Mouse (Mus musculus): ENCODE results near the gene Mettl24. TPM values are rescaled to one million over a fixed set of nuclear protein-coding genes. Genes with fewer than 3 reads are reported as not detected.
A peak's percentile ranks its signal among the peaks of the same experiment; 100 is the strongest.

Gene Mettl24
- polyA plus RNA-seq, 1 experiment = 0.98 TPM

GRCm38 (mm10) chr10:40733291-40733690 is 50.2 kb downstream of the Mettl24 start:
- TF ChIP-seq POLR2A (IDR thresholded peaks at IDR 0.05; ENCODE audit: control insufficient read depth, low read depth, low read length) = no peak
- TF ChIP-seq CTCF (IDR thresholded peaks at IDR 0.05; ENCODE audit: control insufficient read depth, insufficient read depth, insufficient replicate concordance, low read depth, low read length) = no peak
- Histone ChIP-seq H3K27me3 (ENCODE audit: control insufficient read depth, insufficient read depth, low read length) (no peaks in the 10 kb centered on the region), H3K4me1 (ENCODE audit: control insufficient read depth, insufficient read depth, low read length) (no peaks in the 10 kb centered on the region), H3K27ac (ENCODE audit: control insufficient read depth, insufficient read depth, low read depth, low read length) (no peak overlapping the region), H3K4me3 (ENCODE audit: control insufficient read depth, low read depth, low read length) (no peak overlapping the region), H3K36me3 (ENCODE audit: control insufficient read depth, insufficient read depth, low read length) (no peaks in the 10 kb centered on the region)

DNA sequence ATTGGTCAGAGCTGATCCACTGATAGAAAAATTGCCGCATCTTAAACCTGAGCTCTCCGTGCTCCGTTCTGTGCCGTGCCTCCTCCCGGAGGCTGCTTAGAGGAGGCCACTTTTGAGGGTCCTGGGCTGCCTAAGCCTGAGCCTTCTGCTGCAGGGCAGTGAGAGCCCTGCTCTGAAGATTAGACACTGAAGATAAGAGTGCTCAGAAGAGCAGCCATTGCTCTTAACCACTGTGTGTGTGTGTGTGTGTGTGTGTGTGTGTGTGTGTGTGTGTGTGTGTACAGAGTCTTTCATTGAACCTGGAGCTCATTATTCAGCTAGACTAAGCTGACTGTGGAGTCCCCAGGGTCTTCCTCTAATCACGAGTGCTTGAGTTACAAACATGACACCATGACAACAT is 53.1 kb downstream of the Mettl24 start:
- H3K27me3 ChIP-seq (ENCODE audit: control insufficient read depth, insufficient read depth, low read length) = no peaks in the 10 kb centered on the region
- H3K27ac ChIP-seq (ENCODE audit: control insufficient read depth, insufficient read depth, low read depth, low read length) = no peak overlapping the region
- H3K36me3 ChIP-seq (ENCODE audit: control insufficient read depth, insufficient read depth, low read length) = no peaks in the 10 kb centered on the region
- H3K4me3 ChIP-seq (ENCODE audit: control insufficient read depth, low read depth, low read length) = no peak overlapping the region
- H3K4me1 ChIP-seq (ENCODE audit: control insufficient read depth, insufficient read depth, low read length) = no peaks in the 10 kb centered on the region
- TF ChIP-seq CTCF (IDR thresholded peaks at IDR 0.05; ENCODE audit: control insufficient read depth, insufficient read depth, insufficient replicate concordance, low read depth, low read length) (no peak), POLR2A (IDR thresholded peaks at IDR 0.05; ENCODE audit: control insufficient read depth, low read depth, low read length) (no peak)

GRCm38 (mm10) chr10:40737274-40738112 is 54.4 kb downstream of the Mettl24 start:
- no peaks in the 10 kb centered on the region for H3K36me3 ChIP-seq (ENCODE audit: control insufficient read depth, insufficient read depth, low read length)
- no peaks in the 10 kb centered on the region for H3K27me3 ChIP-seq (ENCODE audit: control insufficient read depth, insufficient read depth, low read length)
- no peaks in the 10 kb centered on the region for H3K4me1 ChIP-seq (ENCODE audit: control insufficient read depth, insufficient read depth, low read length)
- H3K4me3 ChIP-seq (ENCODE audit: control insufficient read depth, low read depth, low read length) = no peak overlapping the region
- H3K27ac ChIP-seq (ENCODE audit: control insufficient read depth, insufficient read depth, low read depth, low read length) = no peak overlapping the region
- TF ChIP-seq CTCF (IDR thresholded peaks at IDR 0.05; ENCODE audit: control insufficient read depth, insufficient read depth, insufficient replicate concordance, low read depth, low read length) (no peak), POLR2A (IDR thresholded peaks at IDR 0.05; ENCODE audit: control insufficient read depth, low read depth, low read length) (no peak)

DNA sequence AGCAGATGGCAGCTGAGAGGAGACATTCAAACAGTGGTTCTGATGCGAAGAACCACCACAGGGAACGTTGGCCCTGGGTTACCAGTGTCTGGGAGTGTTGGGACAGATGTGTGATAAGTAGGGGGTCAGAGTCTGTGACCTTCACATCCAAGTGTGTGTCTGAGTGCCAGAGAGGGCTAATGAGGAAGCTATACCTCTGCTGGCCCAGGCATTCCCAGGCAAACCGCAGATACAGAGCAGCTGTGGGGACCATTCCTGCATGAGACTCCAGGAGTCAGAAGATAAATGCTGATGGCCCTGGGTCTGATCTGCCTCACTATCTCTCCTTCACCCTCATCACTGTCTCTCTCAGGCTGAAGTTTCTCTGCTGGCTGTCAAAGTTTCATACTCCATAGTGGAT is 57.6 kb downstream of the Mettl24 start:
- Histone ChIP-seq H3K4me1 (ENCODE audit: control insufficient read depth, insufficient read depth, low read length) (no peaks in the 10 kb centered on the region), H3K36me3 (ENCODE audit: control insufficient read depth, insufficient read depth, low read length) (no peaks in the 10 kb centered on the region), H3K27me3 (ENCODE audit: control insufficient read depth, insufficient read depth, low read length) (no peaks in the 10 kb centered on the region), H3K27ac (ENCODE audit: control insufficient read depth, insufficient read depth, low read depth, low read length) (no peak overlapping the region), H3K4me3 (ENCODE audit: control insufficient read depth, low read depth, low read length) (no peak overlapping the region)
- TF ChIP-seq POLR2A (IDR thresholded peaks at IDR 0.05; ENCODE audit: control insufficient read depth, low read depth, low read length) (no peak), CTCF (IDR thresholded peaks at IDR 0.05; ENCODE audit: control insufficient read depth, insufficient read depth, insufficient replicate concordance, low read depth, low read length) (no peak)

GRCm38 (mm10) chr10:40750293-40751047 is 67.4 kb downstream of the Mettl24 start:
- Histone ChIP-seq H3K36me3 (ENCODE audit: control insufficient read depth, insufficient read depth, low read length) (no peaks in the 10 kb centered on the region), H3K27ac (ENCODE audit: control insufficient read depth, insufficient read depth, low read depth, low read length) (no peak overlapping the region), H3K4me1 (ENCODE audit: control insufficient read depth, insufficient read depth, low read length) (0 out of 2 replicates have a peak, but pooled peaks cover 2% of the 10 kb centered on the region), H3K4me3 (ENCODE audit: control insufficient read depth, low read depth, low read length) (no peak overlapping the region), H3K27me3 (ENCODE audit: control insufficient read depth, insufficient read depth, low read length) (no peaks in the 10 kb centered on the region)
- TF ChIP-seq POLR2A (IDR thresholded peaks at IDR 0.05; ENCODE audit: control insufficient read depth, low read depth, low read length) (no peak), CTCF (IDR thresholded peaks at IDR 0.05; ENCODE audit: control insufficient read depth, insufficient read depth, insufficient replicate concordance, low read depth, low read length) (no peak)

- no peak for TF ChIP-seq CTCF (IDR thresholded peaks at IDR 0.05; ENCODE audit: control insufficient read depth, insufficient read depth, insufficient replicate concordance, low read depth, low read length)
- no peak overlapping the region for H3K27ac ChIP-seq (ENCODE audit: control insufficient read depth, insufficient read depth, low read depth, low read length)
- no peaks in the 10 kb centered on the region for H3K27me3 ChIP-seq (ENCODE audit: control insufficient read depth, insufficient read depth, low read length)
- peak overlapping the region; percentile 17; the same call in 1 of the 2 replicates for H3K4me3 ChIP-seq (ENCODE audit: control insufficient read depth, low read depth, low read length)
- 0 out of 2 replicates have a peak, but pooled peaks cover 2% of the 10 kb centered on the region for H3K4me1 ChIP-seq (ENCODE audit: control insufficient read depth, insufficient read depth, low read length)
- H3K36me3 ChIP-seq (ENCODE audit: control insufficient read depth, insufficient read depth, low read length) = no peaks in the 10 kb centered on the region
These were observed 68.1 kb downstream of the Mettl24 start for GRCm38 (mm10) chr10:40751157-40751556.

GRCm38 (mm10) chr10:40753036-40753435 is 70.0 kb downstream of the Mettl24 start:
- Histone ChIP-seq H3K27ac (ENCODE audit: control insufficient read depth, insufficient read depth, low read depth, low read length) (no peak overlapping the region), H3K4me3 (ENCODE audit: control insufficient read depth, low read depth, low read length) (no peak overlapping the region), H3K4me1 (ENCODE audit: control insufficient read depth, insufficient read depth, low read length) (0 out of 2 replicates have a peak, but pooled peaks cover 2% of the 10 kb centered on the region), H3K36me3 (ENCODE audit: control insufficient read depth, insufficient read depth, low read length) (no peaks in the 10 kb centered on the region), H3K27me3 (ENCODE audit: control insufficient read depth, insufficient read depth, low read length) (no peaks in the 10 kb centered on the region)
- no peak for TF ChIP-seq CTCF (IDR thresholded peaks at IDR 0.05; ENCODE audit: control insufficient read depth, insufficient read depth, insufficient replicate concordance, low read depth, low read length)
- no peak for TF ChIP-seq POLR2A (IDR thresholded peaks at IDR 0.05; ENCODE audit: control insufficient read depth, low read depth, low read length)
